7 mouse cellular contexts compared by ENCODE assay signal in the genomic region with DNA sequence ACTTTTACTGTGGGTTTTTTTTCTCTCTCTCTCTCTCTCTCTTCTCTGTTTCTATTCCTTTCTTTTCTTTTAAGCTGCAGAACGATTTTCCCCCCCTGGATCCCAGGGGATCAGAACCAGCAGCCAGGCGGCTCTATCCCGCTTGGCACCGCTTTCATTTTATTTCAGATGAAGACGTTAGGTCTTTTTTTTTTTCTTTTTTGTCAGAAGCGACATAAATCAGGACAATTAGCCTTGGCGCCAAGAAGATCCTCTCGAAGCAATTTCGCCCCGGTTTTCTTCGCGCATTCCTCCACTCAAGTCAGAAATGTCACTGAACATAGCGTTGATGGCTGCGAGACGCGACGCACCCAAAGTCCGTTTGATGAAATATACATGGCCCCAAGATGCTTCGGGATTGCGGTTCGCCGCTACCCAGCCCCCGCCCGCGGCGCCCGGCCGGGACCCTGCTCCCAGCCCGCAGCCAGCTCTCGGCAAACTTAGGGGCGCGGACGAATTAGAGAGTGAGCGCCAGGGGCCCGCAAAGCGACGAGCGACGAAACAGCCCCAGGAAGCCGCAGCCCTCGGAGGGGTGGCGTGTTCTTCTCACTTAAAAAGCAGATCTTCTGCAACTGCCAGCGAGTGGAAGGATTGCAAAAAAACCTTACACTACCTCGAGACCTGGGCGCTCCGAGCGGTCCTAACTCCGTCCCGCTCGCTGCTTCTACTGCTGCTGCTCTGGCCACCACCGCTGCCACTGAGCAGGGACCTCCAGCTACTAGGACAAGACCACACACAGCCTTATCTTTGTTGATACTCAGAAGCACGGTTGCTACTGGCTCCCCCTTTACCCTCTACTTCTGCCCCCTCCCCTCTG. TPM values are rescaled to one million over a fixed set of nuclear protein-coding genes. Genes with fewer than 3 reads are reported as not detected.
DNase-seq lines count a peak whose midpoint lies in the region; ATAC-seq lines count a peak whose summit lies in the region.

Gene Ntng1 (minus strand): TSS at position 806 of the 856 bp plus-strand sequence.

- no peaks in the 10 kb centered on the region for H3K9me3 ChIP-seq in stomach, embryonic 15.5 days

- H3K4me2 ChIP-seq in stomach, embryonic 15.5 days: peak within 1 kb of the TSS; percentile 98

- peak within 1 kb of the TSS; percentile 25 for H3K9ac ChIP-seq in stomach, embryonic 15.5 days

- peaks cover 10% of the 10 kb centered on the region; the same call in 1 of the 2 replicates for H3K27me3 ChIP-seq in stomach, embryonic 15.5 days (replicated peaks)

- ATAC-seq in granulocyte monocyte progenitor cell, adult 5-6 weeks (replicated peaks; ENCODE audit: poor library complexity, severe bottlenecking): peak; percentile 58
- ATAC-seq in megakaryocyte-erythroid progenitor cell, adult 5-6 weeks (replicated peaks; ENCODE audit: low FRiP score, low TSS enrichment, poor library complexity, severe bottlenecking): peak; percentile 44; the same call in 1 of the 2 replicates
- ATAC-seq in stomach, embryonic 15.5 days (ENCODE audit: insufficient read depth, low FRiP score, low read depth): peak; percentile 43; the same call in 1 of the 2 replicates

- peak; percentile 5 for DNase-seq in urinary bladder, postnatal 14 days (ENCODE audit: low spot score)
- DNase-seq in urinary bladder, postnatal 10 days (ENCODE audit: low spot score): no peak
- peak; percentile 44 to 53 for DNase-seq in cerebellum, postnatal 36 days
- DNase-seq in layer of hippocampus, postnatal 25 days (ENCODE audit: extremely low spot score in 1 of 2, low spot score in 1 of 2): peak; percentile 31 to 39

- peak within 1 kb of the TSS; percentile 56 for H3K4me3 ChIP-seq in stomach, embryonic 15.5 days (replicated peaks)

- WGBS in stomach, embryonic 15.5 days: under 1% methylated on average over 52 of the region's 52 CpGs

- no peak within 1 kb of the TSS for H3K27ac ChIP-seq in stomach, embryonic 15.5 days

- no peaks in the 10 kb centered on the region for H3K36me3 ChIP-seq in stomach, embryonic 15.5 days

- peaks cover 3% of the 10 kb centered on the region; the same call in 1 of the 2 replicates for H3K4me1 ChIP-seq in stomach, embryonic 15.5 days

RNA-seq across cellular contexts. Expression of gene Ntng1, which starts in this region (rescaled TPM):
- total RNA-seq in granulocyte monocyte progenitor cell, adult 5-6 weeks (2014; fragmentation: Nextera tagmentation): not detected in 2 replicates
- total RNA-seq in granulocyte monocyte progenitor cell, adult 5-6 weeks (2017): not detected in 2 replicates
- 10 to 100 TPM; 26.0 to 27.6 TPM for total RNA-seq in layer of hippocampus, postnatal 25 days (2021)
- total RNA-seq in megakaryocyte-erythroid progenitor cell, adult 5-6 weeks (2014; fragmentation: Nextera tagmentation): not detected in 2 replicates
- total RNA-seq in megakaryocyte-erythroid progenitor cell, adult 5-6 weeks (2017): 0.19 TPM in 1 of 2 replicates, not detected in the other
- 3.3 and 4.4 TPM in 2 replicates for polyA plus RNA-seq in stomach, embryonic 15.5 days (2015; fragmentation: Nextera tagmentation; extraction: Ambion mirVana)

Comparison
In these comparisons a context has a peak if more than half of its experiments do, and no peak if none do; other contexts are left out.
1. RNA of gene Ntng1 (total RNA-seq): 26.0 to 27.6 TPM in layer of hippocampus, postnatal 25 days; 0.19 TPM in megakaryocyte-erythroid progenitor cell, adult 5-6 weeks and not detected in granulocyte monocyte progenitor cell, adult 5-6 weeks; every median in the first group is over 10 times any median in the second.
2. Peak in ATAC-seq in granulocyte monocyte progenitor cell, adult 5-6 weeks; RNA of the gene not detected or under 1 TPM.
3. Peak in ATAC-seq in megakaryocyte-erythroid progenitor cell, adult 5-6 weeks; RNA of the gene not detected or under 1 TPM.
4. Peak in every context shown above with its lines, with median percentiles within 50 percentile points of each other: ATAC-seq.